Mouse (Mus musculus) bone marrow macrophage, adult 2 months (primary cell): ENCODE data around the gene C5ar1. TPM values are rescaled to one million over a fixed set of nuclear protein-coding genes. Genes with fewer than 3 reads are reported as not detected.

Source experiments
- H3K27ac ChIP-seq: 2 replicates; pipeline ENCODE4 v1.5.1; 2012; ENCODE audit warnings: low read depth, low read length; ENCODE audit not compliant: insufficient read depth
- H3K4me1 ChIP-seq: 2 replicates; pipeline ENCODE4 v1.6.1; 2012; ENCODE audit warnings: low read length; ENCODE audit not compliant: control insufficient read depth, insufficient read depth
- H3K4me3 ChIP-seq: 2 replicates; pipeline ENCODE4 v1.5.1; 2012; ENCODE audit warnings: mild to moderate bottlenecking, low read length, moderate library complexity; ENCODE audit not compliant: insufficient read depth
- CTCF ChIP-seq: IDR thresholded peaks from 2 replicates; pipeline ENCODE4 v1.5.1; 2012; ENCODE audit warnings: low read depth, mild to moderate bottlenecking, low read length, moderate library complexity
- POLR2A ChIP-seq: IDR thresholded peaks from 2 replicates; pipeline ENCODE4 v1.6.1; 2012; ENCODE audit warnings: mild to moderate bottlenecking, low read depth, low read length, borderline replicate concordance
- polyA plus RNA-seq: library from polyadenylated mRNA; stranded (reverse); fragments of >200 nt; gene quantifications from 2 replicates; pipeline ENCODE4 v1.2.4, GENCODE M21; 2012; ENCODE audit not compliant: missing spikeins, insufficient read depth, insufficient read length

The C5ar1 gene
- polyA plus RNA-seq, 1 experiment: 511 TPM

- H3K27ac ChIP-seq: peak overlapping the region; percentile 95
- TF ChIP-seq POLR2A: no peak
- no peak for TF ChIP-seq CTCF
Observed at GRCm38 (mm10) chr7:16207076-16207475, 52.3 kb downstream of the C5ar1 start.

GRCm38 (mm10) chr7:16204791-16205190, 54.5 kb downstream of the C5ar1 start:
- H3K4me3 ChIP-seq: no peak overlapping the region
- H3K4me1 ChIP-seq: peaks cover 59% of the 10 kb centered on the region
- no peak for TF ChIP-seq POLR2A
- TF ChIP-seq CTCF: no peak
- H3K27ac ChIP-seq: peak overlapping the region; percentile 72

More at GRCm38 (mm10) chr7:16207076-16207475, 52.3 kb downstream of the C5ar1 start:
- no peak overlapping the region for H3K4me3 ChIP-seq
- peaks cover 56% of the 10 kb centered on the region for H3K4me1 ChIP-seq

- H3K27ac ChIP-seq: no peak overlapping the region
- TF ChIP-seq POLR2A: no peak
- no peak for TF ChIP-seq CTCF
- H3K4me1 ChIP-seq: peaks cover 51% of the 10 kb centered on the region
- no peak overlapping the region for H3K4me3 ChIP-seq
Observed at GRCm38 (mm10) chr7:16203505-16203903, 55.8 kb downstream of the C5ar1 start.

GRCm38 (mm10) chr7:16202756-16203504, 56.4 kb downstream of the C5ar1 start:
- Histone ChIP-seq H3K4me3 (no peak overlapping the region), H3K4me1 (peaks cover 45% of the 10 kb centered on the region), H3K27ac (no peak overlapping the region)
- no peak for TF ChIP-seq POLR2A
- TF ChIP-seq CTCF: no peak

- no peak overlapping the region for H3K4me3 ChIP-seq
- peaks cover 30% of the 10 kb centered on the region for H3K4me1 ChIP-seq
- H3K27ac ChIP-seq: no peak overlapping the region
- TF ChIP-seq CTCF (no peak), POLR2A (no peak)
Observed at GRCm38 (mm10) chr7:16201136-16201535, 58.2 kb downstream of the C5ar1 start.

GRCm38 (mm10) chr7:16198540-16198939, 60.8 kb downstream of the C5ar1 start:
- Histone ChIP-seq H3K4me1 (peaks cover 13% of the 10 kb centered on the region), H3K27ac (no peak overlapping the region), H3K4me3 (no peak overlapping the region)
- TF ChIP-seq POLR2A: no peak
- TF ChIP-seq CTCF: no peak

GRCm38 (mm10) chr7:16197166-16197565, 62.2 kb downstream of the C5ar1 start:
- no peak overlapping the region for H3K4me3 ChIP-seq
- TF ChIP-seq POLR2A: no peak
- TF ChIP-seq CTCF: no peak
- peaks cover 18% of the 10 kb centered on the region for H3K4me1 ChIP-seq
- no peak overlapping the region for H3K27ac ChIP-seq

Other genes with a start within 250 kb of the C5ar1 start
- gene Bicra, start 211.6 kb downstream of the C5ar1 start, polyA plus RNA-seq: 22.1 and 35.5 TPM in 2 replicates
- gene Zfp541, start 197.7 kb downstream of the C5ar1 start, polyA plus RNA-seq: 0.20 and 0.48 TPM in 2 replicates
- gene Napa, start 161.1 kb downstream of the C5ar1 start, polyA plus RNA-seq: 187 and 189 TPM in 2 replicates
- gene Kptn, start 139.6 kb downstream of the C5ar1 start, polyA plus RNA-seq: 11.8 and 13.1 TPM in 2 replicates
- gene Slc8a2, start 129.7 kb downstream of the C5ar1 start, polyA plus RNA-seq: not detected in 2 replicates
- gene Meis3, start 84.5 kb downstream of the C5ar1 start, polyA plus RNA-seq: 16.1 and 20.3 TPM in 2 replicates
- 21.3 and 23.1 TPM in 2 replicates for gene Dhx34, start 37.5 kb downstream of the C5ar1 start, polyA plus RNA-seq
- 18.4 and 18.5 TPM in 2 replicates for gene C5ar2, start 15.4 kb downstream of the C5ar1 start, polyA plus RNA-seq
- 11.7 and 14.0 TPM in 2 replicates for gene Inafm1, start 14.1 kb upstream of the C5ar1 start, polyA plus RNA-seq
- 143 and 146 TPM in 2 replicates for gene Ccdc9, start 27.3 kb upstream of the C5ar1 start, polyA plus RNA-seq
- gene Bbc3, start 48.9 kb upstream of the C5ar1 start, polyA plus RNA-seq: 26.6 and 27.6 TPM in 2 replicates
- gene Sae1, start 128.3 kb upstream of the C5ar1 start, polyA plus RNA-seq: 57.2 and 59.3 TPM in 2 replicates
- 30.4 and 31.9 TPM in 2 replicates for gene Zc3h4, start 141.4 kb upstream of the C5ar1 start, polyA plus RNA-seq
- 43.4 and 51.6 TPM in 2 replicates for gene Tmem160, start 193.2 kb upstream of the C5ar1 start, polyA plus RNA-seq
- gene Npas1, start 218.2 kb upstream of the C5ar1 start, polyA plus RNA-seq: not detected in 2 replicates